Mouse (Mus musculus): ENCODE measurements at regions not wholly inside any gene's neighbourhood (a gene's known extent, or its start where the extent isn't known, plus 50 kb on each side); places are given as distances from the start of the nearest gene placed in this dataset.

DNA sequence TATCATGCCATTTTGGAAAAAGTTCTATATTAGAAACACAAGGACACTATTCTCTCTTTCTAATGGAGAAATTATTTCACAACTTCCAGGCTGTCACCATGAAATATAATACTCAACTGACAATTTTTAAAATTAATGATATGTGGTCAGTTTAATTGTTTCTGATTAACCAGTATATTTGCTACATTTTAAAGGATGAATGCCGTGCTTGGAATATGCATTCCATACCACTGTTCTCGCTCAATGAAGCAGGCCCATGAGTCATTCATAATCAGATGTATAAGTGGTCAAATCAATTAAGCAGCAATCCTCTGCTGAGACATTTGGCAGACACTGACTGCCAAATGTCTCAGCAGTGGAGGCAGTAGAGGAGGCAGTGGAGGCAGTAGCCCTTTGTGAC lies 283.4 kb upstream of the Gpc5 start:
- DNase-seq (ENCODE audit: low spot score) = no peak

DNA sequence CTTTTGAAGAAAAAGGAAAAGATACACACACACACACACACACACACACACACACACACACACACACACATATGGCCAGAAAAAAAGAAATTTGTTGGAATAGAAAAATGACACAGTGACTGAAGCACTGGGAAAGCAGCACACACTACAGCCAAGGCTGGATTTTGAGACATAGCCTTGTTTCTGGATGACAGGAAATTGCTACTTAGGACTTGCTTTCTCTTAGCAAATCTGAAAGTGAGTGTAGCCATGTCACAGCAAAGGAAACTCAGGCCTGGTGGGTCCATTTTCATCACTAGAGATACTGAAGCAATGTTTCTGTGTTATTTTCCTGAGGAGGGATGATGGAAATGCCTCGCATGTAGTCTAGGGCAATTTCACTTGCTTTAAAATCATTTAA lies 271.3 kb upstream of the Gpc5 start:
- DNase-seq (ENCODE audit: low spot score) = no peak

DNA sequence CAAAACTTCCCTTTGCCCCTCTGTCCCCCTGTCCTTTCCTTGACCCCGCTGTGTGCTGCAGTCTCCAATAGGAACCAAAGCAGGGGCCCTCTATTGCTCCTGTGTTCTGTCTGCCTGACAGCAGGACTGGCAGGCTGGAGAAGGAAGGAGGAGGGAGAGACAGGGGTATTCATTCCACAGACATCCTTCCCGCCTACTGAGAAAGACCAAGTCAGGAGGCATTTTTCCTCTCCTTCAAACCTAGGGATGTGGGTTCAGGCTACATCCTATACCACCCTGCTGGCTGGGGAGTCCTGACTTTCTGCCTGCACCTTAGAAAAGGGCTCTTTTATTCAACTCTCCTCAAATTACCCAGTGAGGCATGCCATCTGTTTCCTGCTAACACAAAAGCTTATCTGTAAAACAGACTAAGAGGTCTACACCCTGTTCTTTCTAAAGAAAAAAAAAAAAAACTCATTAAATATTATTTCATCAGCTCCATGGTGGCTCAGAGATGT lies 270.9 kb upstream of the Gpc5 start:
- DNase-seq (ENCODE audit: low spot score) = peak; percentile 83

DNA sequence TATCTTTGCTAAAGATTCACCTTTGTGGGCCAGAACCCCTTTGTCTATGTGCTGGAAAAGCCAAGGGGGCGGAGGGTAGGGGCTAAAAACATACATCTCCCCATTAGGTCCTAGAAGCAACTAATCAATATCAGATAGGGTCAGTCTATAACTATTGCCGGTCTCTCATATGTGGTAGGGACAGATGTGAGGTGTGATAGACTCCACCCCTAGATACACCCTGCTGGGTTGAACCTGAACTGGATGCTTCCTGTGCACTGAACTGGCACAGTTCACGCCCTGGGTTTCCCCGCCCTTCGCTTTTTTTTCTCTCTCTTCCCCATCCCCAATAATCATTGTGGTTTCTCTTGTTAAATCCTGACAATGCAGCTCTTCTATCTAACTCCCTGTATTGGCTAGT lies 270.3 kb upstream of the Gpc5 start:
- no peak for DNase-seq (ENCODE audit: low spot score)

DNA sequence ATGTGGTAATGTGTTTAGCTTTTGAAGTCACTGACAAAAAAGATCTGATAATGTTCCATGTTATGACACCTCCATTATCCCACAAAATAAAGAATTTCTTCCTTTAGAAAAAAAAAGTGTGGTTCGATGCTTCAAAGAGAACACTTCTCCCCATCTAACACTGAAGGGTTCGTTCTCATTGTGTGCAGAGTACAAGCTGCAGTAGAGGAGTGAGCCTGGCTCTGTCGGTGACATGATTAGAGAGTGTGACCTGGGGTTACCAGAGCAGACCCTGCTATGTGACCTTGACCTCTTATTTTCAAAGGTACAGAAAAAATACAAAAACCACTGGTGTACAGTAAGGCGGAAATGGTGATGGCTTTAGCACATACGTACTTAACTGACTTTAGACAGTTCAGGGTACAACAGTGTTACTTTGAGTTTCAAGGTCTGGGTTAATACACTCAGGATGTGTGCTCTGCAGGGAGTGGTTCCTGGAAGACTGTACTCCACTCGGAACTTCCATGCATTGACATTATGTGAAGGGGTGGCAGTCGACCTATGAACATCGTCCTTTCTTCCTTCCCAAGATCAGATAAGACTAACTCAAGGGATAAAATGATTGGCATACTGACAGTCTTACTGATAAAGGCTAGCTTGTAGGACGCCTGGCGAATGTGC lies 265.2 kb upstream of the Gpc5 start:
- DNase-seq (ENCODE audit: low spot score) = no peak

DNA sequence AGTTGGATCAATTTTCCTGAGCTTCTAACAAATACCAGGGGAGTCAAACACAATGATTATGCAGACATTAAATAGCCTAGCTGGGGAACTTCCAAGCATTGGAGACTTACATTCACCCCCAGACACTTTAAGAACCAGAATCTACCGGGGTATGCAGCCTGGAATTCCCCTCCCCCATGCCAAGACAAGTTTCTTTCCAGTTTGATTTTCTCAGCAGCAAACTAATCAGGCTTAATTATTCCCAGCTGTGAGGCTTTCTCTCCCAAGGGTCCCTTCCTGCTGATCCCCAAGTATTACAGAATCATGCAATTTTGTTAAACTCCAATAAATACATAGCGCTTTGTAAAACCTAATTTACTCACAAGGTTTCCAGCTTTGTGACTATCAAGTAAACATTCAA lies 262.7 kb upstream of the Gpc5 start:
- peak; percentile 74 for DNase-seq (ENCODE audit: low spot score)

DNA sequence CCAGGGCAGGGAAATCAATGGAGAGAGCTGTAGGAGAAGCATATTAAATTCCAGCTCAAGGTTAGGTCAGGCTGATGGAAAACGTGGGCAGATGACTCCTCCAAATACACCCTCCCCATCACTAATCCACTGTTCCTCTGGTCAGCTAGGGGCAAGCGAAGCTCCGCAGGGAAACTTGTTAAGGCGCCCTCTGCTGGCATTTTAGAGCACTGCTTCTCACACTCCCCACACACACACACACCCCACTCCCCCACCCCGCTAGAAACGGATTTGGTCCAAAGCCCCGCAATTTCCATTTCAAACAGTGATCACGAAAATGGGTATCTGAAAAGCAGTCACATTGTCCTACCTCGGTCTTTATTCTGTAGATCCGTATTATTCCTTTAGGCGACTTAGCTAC lies 259.0 kb upstream of the Gpc5 start:
- no peak for DNase-seq (ENCODE audit: low spot score)

DNA sequence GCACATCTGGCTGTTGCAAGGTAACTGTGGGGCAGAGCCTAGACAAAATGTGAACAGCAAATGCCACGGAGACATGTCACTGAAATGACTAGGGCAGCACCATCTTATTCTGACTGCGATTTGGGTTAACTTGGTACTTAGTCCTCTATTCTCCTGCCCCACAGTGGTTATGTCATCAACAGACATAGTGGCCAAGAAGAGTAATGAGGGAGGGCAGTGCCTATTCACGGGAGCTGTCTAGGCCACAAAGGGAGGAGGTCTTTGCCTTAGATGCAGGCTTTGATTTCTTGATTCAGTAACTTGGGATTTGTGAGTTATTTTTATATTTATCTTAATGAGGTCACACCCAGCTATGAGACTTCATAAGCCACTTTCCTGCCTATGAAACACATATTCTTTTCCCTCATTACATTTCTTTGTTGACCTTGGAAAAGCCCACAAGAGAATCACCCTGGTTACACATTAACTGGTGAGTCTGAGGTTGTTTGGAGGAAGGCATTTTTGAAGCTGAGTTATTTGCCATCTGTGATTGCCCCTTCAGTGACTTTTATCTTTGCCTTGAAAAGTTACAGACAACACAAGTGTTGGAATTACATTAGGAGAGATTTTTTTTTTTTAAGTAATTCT lies 255.2 kb upstream of the Gpc5 start:
- DNase-seq (ENCODE audit: low spot score) = no peak

DNA sequence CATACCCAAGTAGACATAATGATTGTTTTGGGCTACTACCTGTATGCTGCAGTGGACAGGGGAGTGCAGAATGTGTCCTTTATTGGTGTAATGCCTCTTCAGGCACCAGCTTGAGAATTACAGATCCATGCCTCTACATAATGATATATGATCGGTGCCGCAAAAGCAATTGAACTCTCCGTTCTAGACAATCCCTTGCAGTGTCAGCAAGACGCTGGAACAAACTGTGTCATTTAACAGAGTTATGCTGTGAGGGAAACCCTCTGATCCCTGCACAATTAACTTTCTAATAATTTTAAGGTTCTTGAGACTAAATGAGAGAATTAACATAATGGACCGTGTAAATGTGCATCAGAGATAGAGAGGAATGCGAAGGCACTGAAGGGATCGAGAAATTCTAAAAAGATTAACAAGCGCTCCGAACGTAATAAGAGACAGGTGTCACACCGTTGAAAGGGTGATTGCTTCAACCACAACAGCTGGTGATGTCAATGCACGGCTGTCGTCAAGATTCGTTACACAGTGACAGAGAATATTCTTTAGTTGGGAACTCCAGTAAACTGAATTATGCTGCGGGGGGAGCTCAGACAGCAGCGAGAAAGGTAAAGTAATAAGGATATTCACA lies 254.3 kb upstream of the Gpc5 start:
- DNase-seq (ENCODE audit: low spot score) = no peak

DNA sequence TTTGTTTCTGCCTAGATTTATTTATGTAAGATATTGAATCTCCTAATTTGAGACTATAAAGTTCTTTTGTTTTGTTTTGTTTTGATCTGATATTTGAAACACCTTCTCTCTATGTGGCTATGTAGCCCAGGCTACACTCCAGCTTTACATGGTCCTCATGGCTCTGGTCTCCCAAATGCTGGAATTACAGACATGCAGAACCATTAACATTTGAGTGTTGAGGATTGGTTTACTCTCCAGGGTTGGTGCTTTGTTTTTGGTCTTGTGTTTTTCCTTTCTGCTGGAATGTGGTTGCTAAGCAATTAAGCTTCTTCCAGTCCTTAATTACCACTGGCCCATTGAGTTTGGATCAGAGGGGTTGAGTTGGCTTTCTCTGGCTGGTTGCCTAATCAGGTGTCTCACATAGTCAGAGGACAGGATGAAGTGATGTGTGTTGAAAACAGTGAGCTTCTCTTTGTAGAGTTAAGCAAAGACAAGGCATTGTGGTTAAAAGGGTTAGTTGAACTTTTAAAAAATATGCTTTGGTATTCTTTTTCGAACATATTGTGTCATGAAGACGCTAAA lies 252.6 kb upstream of the Gpc5 start:
- peak; percentile 50 for DNase-seq (ENCODE audit: low spot score)

DNA sequence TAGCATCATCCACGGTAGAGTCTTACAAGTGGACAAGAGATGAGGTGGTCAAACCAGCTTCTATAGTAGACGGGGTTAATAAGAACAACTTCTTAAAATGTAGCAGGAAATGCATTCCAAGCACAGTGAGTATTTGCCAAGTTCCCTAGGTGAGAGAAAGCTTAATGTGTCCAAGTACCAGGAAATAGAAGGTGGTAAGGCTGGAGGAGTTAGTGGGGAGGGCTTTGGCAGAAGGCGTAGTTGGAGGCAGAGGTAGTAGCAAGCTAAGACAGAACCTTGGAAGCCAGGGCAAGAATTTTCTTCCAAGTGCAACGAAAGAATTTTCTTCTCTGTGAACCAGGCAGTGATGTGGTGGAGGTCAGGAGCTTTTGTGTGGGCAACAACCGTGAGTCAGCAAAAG lies 251.2 kb upstream of the Gpc5 start:
- no peak for DNase-seq (ENCODE audit: low spot score)

DNA sequence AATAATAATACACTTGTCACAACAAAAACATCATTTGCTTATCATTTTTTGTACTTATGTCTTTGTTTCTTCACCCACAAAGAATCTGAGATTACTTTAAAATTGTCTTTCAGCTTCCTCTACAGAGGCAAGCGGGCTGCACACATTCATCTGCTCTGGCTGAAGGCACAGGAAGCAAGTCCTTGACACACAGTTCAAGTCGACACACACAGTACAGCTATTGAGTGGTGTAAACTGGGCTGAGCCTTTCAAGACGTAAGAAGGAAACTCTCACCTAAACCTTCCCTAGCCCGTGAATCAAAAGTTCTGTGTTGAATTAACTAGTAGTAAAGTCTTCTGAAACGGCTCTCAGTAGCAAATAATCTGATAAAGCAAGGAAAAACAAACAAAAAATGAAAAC lies 250.5 kb upstream of the Gpc5 start:
- DNase-seq (ENCODE audit: low spot score) = no peak

DNA sequence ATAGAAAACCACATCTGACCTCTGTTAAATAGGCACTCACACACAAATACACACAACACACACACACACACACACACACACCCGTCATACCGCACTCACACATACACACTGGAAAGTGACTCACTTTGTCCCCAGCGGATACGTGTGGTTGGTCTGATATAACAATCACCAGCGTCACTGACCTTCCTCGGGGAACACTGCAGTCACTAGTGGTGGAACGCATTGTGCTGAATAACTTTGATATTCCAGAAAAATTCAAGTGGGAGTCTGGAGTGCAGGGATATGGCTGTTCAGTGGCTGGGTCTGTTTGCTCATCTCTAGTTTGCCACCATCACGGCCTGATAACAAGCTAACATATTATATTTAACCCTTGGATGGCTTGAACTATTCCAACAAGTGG lies 249.7 kb upstream of the Gpc5 start:
- DNase-seq (ENCODE audit: low spot score) = no peak

DNA sequence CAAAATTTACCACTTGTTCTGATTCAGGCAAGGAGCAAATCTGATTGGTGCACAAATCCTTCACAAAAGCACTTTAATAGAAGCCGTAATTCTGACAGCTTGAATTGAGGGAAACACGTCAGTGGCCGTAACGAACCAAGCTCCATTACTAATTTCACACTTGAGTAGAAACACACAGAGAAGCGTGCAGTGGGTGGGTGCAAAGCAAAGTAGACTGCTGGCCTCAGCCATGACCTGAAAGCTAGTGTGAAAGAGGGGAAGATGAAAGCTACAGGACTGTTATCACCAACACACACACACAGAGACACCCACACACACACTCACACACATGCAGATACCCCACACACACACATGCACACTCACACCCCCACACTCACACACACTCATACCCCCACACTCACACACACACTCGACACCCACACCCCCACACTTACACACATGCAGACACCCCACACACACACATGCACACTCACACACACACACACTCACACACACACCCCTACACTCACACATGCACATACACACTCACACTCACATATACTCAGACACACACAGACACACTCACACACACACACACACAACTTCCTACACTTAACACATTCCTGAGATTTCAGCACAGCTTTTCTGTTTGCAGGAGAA lies 248.8 kb upstream of the Gpc5 start:
- DNase-seq (ENCODE audit: low spot score) = peak; percentile 59

DNA sequence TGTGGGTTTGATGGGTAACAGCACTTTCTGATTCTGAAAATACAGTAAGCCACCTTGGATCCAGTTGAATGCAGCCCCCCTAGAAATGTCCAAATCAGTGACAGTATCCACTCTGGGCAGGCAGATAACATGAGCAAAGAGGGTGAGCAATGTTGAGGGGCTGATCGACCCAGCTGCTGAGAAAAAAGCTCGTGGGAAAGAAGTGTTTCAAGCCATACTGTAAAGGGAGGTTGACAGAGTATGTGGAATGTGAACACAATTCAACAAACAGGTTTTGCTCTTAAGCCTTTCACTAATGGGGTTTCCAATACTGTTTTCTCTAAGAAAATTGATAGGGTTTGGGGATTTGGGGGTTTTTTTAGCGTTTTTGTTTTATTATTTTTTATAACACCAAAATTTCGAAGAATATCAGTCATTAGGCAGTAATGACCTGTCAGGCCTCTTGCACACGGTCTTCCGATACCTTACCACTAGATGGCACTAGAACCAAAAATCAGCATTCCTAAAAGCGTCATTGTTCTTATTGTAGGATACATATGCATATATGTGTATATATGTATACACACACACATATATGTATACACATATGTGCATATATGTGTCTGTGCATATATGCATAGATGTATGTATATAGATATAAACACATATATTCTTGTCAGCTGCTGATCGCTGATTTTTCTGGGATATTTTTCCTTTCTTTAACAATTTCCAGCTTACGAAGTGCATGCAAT lies 237.5 kb upstream of the Gpc5 start:
- DNase-seq (ENCODE audit: low spot score) = peak; percentile 85

DNA sequence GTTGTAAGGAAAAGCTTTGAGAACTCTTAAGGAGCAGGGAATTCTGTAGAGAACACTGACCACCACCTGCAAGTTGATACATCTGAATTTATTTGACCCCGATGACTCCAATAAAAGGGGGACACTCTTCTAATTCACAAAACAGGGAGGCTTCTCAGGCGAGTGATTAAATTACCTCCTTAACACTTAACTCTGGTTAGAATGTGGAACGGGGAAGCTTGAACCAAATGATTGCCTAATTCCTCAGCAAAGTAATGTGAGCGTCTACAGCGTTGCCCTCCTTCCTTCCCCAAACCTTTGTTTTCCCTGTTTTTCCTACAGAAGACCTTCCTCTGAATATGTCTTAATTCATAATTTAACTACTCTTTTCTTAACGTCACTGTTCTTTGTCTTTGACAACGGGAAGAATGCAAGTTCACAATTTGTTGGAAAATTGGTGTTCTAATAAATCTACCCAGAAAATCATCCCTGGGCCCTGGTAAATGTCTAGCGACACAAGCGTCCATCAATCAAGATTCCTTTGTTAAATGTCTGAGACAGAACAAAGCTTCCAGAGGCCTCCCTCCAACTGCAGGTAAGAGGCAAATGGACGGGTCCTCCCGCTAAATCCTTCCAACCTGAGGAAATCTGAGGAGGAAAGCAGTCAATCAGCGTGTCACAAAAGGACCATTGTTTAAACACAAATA lies 236.8 kb upstream of the Gpc5 start:
- peak; percentile 69 for DNase-seq (ENCODE audit: low spot score)

DNA sequence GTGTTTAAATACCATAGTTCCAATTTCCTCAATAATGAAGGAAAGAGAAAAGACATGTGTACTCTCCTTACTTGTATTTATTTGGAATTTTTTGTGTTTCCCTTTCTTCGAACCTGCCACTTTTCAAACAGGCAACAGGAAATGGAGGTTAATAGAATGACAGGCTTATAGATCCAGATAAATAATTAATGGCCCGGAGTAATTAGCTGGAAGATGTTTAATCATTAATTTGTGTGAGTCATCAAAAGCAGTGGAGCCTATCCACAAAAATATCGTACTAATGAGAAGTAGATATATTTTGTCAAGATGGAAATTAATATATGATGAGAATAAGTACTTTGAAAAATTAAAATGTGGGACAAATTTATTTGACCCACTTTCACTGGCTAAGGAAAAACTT lies 236.3 kb upstream of the Gpc5 start:
- DNase-seq (ENCODE audit: low spot score) = no peak

DNA sequence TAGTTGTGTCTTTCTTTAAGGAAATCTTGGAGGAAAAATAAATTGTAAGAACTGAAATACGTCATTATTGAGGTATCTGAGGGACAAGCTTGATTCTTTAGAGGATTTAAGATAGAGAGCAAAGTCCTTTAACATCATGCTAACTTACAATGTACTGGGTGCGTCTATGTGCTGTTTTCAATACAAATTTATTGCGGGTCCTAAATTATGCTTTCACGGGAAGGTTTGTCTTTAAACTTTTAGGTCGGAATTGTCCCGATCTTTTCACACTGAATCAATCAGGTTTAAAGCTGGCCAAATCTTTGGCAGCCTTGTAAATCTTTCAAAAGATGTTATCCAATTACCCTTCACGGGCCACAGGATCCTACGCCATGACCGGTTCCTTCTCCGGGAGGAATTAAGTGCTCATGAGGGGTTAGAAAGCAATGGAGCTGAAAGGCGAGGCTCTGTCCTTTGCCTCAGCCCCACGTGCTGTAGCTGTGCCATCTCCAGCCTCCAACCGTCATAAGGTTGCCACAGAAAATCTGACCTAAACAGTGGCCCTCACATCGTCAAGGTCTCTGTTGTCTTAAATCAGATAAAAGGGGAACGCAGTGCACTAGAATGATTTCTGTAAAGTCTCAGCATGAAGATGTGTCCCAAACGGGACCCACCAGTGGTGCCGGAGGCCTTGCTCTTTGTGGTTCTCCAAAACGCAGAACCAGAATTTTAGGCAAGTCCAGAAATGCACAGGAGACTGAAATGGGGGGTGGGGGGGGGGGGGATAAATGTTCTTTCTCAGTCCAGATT lies 235.6 kb upstream of the Gpc5 start:
- DNase-seq (ENCODE audit: low spot score) = peak; percentile 79

DNA sequence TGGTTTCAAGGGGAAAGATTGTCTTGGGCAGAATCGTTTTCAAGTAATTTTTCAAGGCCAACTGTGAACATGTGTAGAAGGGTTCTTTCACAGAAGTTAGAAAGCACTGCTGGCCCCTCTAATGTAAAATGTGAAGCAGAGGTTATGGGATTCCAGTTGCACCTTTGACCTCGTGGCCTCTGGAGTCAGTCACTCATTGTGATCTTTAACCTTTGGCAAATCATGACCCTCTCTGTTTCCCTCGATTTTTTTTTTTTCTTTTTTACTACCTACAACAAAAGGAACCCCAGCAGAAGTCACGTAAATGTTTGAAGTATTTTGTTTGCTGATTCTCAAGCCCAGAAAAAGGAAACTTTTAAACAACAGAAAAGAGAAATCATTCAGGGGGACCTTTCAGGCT lies 234.8 kb upstream of the Gpc5 start:
- DNase-seq (ENCODE audit: low spot score) = peak; percentile 89

DNA sequence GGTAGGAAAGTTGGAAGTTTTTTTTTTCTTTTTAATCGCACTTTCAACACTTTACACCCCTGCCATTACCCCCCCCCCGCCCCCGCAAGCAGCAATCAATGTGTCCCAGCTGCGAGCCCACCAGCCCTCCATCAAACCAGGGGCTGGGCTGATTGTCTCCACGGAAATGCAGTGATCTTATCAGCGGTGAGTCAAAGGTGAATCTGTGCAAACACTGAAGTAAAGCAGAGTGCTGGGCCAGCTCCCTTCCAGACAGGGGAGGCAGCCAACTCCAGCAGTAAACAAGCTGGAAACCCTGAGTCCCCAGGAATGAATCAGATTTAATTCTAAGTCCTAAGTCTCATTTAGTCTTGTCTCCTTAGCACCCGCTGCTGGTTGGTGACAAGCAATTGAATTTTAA lies 234.3 kb upstream of the Gpc5 start:
- DNase-seq (ENCODE audit: low spot score) = peak; percentile 70

DNA sequence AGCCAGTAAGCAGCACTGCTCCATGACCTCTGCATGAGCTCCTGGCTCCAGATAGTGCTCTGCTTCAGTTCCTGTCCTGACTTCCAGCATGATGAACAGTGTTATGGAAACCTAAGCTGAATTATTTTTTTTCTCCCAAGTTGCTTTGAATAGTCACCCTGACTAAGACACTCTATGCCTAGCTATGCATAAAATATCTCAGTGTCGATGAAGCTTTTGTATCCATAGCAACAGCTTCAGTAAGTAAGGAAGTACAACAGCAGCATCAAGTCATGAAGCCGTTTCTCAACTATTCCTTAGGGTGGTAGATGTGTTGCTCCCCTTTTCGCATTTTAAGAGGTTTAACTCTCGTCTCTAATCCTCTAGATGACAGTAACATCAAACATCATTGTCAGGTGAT lies 228.4 kb upstream of the Gpc5 start:
- DNase-seq (ENCODE audit: low spot score) = no peak
